In genomic region chr14:103440243-103440642, GRCm38 (mm10) we compare ENCODE assay signal across 12 mouse cellular contexts.
A peak's percentile ranks its signal among the peaks of the same experiment; 100 is the strongest.
DNase-seq lines count a peak whose midpoint lies in the region; ATAC-seq and TF ChIP-seq lines count a peak whose summit lies in the region.
"Had no signal": no experiment of that assay in that cellular context is flagged by ENCODE, and none has a peak within 500 bp of the region (broad histone marks: within the 10 kb centered on the region; RNA-seq: fewer than 3 reads in every experiment).

No protein-coding gene starts in this region.

- peak; percentile 100 for ATAC-seq in frontal cortex, adult (ENCODE audit: low TSS enrichment)
- ATAC-seq: forebrain, embryonic 14.5 days had no signal

- H3K4me1 ChIP-seq in olfactory bulb, adult 2 months (ENCODE audit: control insufficient read depth, insufficient read depth, low read length): no peaks in the 10 kb centered on the region
- H3K4me1 ChIP-seq: heart, embryonic 15.5 days; limb, embryonic 13.5 days; stomach, embryonic 15.5 days had no signal

- H3K27ac ChIP-seq in olfactory bulb, adult 2 months (ENCODE audit: insufficient read depth, low read depth, low read length): peak overlapping the region; percentile 12; the same call in 1 of the 2 replicates
- H3K27ac ChIP-seq: heart, embryonic 15.5 days; limb, embryonic 13.5 days; stomach, embryonic 15.5 days had no signal

- DNase-seq in cerebellum, adult 11 months: peak; percentile 4
- no peak for DNase-seq in cerebellum, postnatal 10 days
- DNase-seq in NIH3T3 (ENCODE audit: low read depth) (peak; percentile 57), liver (no peak)
- DNase-seq in ovary, postnatal 36 days (ENCODE audit: low spot score): no peak
- no peak for DNase-seq in thymus, postnatal 25 days

- H3K4me3 ChIP-seq in olfactory bulb, adult 2 months (ENCODE audit: insufficient read depth, low read depth, low read length): no peak overlapping the region
- H3K4me3 ChIP-seq: heart, embryonic 15.5 days; limb, embryonic 13.5 days; stomach, embryonic 15.5 days had no signal

- no peak for TF ChIP-seq POLR2A in olfactory bulb, adult 2 months (IDR thresholded peaks at IDR 0.05; ENCODE audit: insufficient read depth, low read depth, low read length)

- 34% methylated on average over 8 of the region's 8 CpGs for WGBS in olfactory bulb, adult 2 months

- TF ChIP-seq CTCF in olfactory bulb, adult 2 months (IDR thresholded peaks at IDR 0.05; ENCODE audit: insufficient read depth, low read depth, low read length): no peak

Comparison
In these comparisons a context has a peak if more than half of its experiments do, and no peak if none do; other contexts are left out.
1. DNase-seq: peak in cerebellum, adult 11 months (single experiment) and NIH3T3 (single experiment); none in cerebellum, postnatal 10 days (0 of 2), liver (single experiment), ovary, postnatal 36 days (single experiment) and thymus, postnatal 25 days (single experiment).